Mouse (Mus musculus) adrenal gland, adult 2 months (tissue): ENCODE data around the gene Egfl8. TPM values are rescaled to one million over a fixed set of nuclear protein-coding genes. Genes with fewer than 3 reads are reported as not detected.

Experiments
- DNase-seq: peaks from one replicate; pipeline ENCODE4 v3.0.0; 2021
- polyA plus RNA-seq: library from polyadenylated mRNA; depleted of rRNA; stranded (reverse); fragments of >200 nt; gene quantifications from 2 replicates; pipeline ENCODE4 v1.2.3, GENCODE M21; 2012; rRNA removed
- total RNA-seq, 2 experiments: library from RNA; stranded (reverse); gene quantifications; 2 replicates each; pipeline ENCODE4 v1.2.3; 2021

The Egfl8 gene
- total and polyA plus RNA-seq, 3 experiments, result 2.4 to 3.0 (median 2.4) TPM

GRCm38 (mm10) chr17:34572361-34572760, 43.4 kb downstream of the Egfl8 start:
- no peak for DNase-seq

DNA sequence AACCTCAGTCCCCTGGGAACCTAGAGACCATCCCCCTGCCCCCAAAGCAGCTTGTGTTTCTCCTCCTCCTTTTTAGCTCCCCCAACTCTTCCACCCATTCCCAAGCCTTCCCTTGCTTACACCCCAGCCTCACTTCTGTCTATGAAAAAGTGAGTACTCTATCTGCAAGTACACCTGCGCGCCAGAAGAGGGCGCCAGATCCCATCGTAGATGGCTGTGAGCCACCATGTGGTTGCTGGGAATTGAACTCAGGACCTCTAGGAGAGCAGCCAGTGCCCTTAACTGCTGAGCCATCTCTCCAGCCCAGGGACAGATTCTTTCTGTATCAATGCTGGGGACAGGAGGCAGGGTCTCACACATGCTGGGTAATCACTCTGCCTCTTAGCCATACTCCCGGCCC, 43.9 kb downstream of the Egfl8 start:
- no peak for DNase-seq

- no peak for DNase-seq
These were observed 45.9 kb downstream of the Egfl8 start for GRCm38 (mm10) chr17:34569919-34570318.

DNA sequence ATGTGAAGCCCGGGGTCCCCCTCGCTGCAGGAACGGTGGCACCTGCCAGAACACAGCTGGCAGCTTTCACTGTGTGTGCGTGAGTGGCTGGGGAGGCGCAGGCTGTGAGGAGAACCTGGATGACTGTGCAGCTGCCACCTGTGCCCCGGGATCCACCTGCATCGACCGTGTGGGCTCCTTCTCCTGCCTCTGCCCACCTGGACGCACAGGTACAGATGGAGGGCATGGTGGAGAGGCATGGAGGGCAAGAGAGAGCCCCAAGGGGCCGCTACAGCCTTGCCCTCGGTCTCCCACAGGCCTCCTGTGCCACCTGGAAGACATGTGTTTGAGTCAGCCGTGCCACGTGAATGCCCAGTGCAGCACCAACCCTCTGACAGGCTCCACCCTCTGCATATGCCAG, 47.4 kb downstream of the Egfl8 start:
- DNase-seq, result no peak

GRCm38 (mm10) chr17:34567311-34567710, 48.5 kb downstream of the Egfl8 start:
- DNase-seq, result no peak

DNA sequence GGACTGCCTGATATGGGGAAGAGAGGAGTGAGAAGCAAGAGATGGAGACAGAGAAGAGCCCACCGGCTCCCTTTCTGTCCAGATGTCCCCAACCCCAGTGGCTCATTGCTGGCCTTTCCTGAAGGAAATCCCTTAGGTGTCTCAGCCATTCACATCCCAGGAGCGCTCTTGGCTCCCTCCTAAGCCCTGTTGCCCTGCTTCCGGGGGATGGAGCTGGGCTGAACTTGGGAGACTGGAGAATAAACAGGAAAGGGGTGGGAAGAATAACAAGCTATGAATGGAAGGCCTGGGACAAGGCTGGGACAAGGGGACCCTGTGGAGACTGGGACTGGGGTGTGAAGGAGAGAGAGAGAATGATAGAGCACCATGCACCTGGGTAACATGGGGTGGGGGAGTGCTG, 51.0 kb downstream of the Egfl8 start:
- peak; percentile 49 for DNase-seq

DNA sequence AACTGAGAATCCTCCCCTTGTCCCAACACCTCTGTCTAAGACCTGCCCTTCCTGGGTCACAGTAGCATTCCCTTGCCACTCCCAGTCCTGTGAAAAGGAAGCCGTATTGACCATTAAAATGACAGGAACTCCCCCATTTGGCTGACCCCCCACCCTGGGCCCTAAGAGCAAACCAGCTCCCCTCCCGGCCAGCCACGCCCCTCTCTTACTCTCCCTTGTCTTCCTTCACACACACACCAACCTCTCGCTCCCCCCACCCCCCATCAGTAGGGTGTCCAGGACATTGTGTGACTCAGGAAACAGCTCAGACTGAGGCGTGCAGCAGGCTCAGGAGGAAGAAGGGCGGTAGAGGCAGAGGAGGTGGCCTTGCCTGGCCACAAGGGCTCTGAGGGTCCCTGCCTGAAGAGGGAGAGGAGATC, 51.8 kb downstream of the Egfl8 start, which contains the start of gene Notch4:
TSS of gene Notch4 (plus strand) at position 266 of the 419 bp plus-strand sequence.
- peak; percentile 66 for DNase-seq

DNA sequence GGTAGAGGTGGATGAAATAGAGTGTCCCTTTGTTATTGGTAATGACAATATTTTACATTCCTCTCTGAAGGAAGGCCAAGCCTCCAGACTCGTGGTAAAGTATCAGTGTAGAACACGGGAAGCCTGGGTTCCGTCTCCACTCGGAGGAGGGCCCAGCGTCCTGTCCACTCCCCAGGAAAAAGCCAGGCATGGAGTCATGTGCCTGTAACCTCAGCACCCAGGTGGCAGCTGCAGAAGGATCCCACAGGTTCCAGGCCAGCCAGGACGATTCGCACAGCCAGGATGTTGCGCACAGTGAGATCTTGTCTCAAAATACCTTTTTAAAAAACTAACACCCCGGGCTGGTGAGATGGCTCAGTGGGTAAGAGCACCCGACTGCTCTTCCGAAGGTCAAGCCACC, 52.4 kb downstream of the Egfl8 start:
- no peak for DNase-seq

Other genes starting within 250 kb of the Egfl8 start
- not detected for gene Btnl1, start 238.8 kb downstream of the Egfl8 start, total RNA-seq
- gene Btnl1, start 238.8 kb downstream of the Egfl8 start, polyA plus RNA-seq, result not detected in 2 replicates
- gene BC051142, start 217.2 kb downstream of the Egfl8 start, total RNA-seq, result 1 to 10 TPM; 2.1 to 2.5 TPM
- gene BC051142, start 217.2 kb downstream of the Egfl8 start, polyA plus RNA-seq, result 0.74 and 1.1 TPM in 2 replicates
- gene Btnl4, start 138.7 kb downstream of the Egfl8 start, total RNA-seq, result not detected
- gene Btnl4, start 138.7 kb downstream of the Egfl8 start, polyA plus RNA-seq, result 0.06 TPM in 2 replicates
- not detected for gene Btnl6, start 98.6 kb downstream of the Egfl8 start, total RNA-seq
- gene Btnl6, start 98.6 kb downstream of the Egfl8 start, polyA plus RNA-seq, result not detected in 2 replicates
- 10 to 100 TPM; 22.1 to 24.6 TPM for gene Notch4, start 51.7 kb downstream of the Egfl8 start, total RNA-seq
- gene Notch4, start 51.7 kb downstream of the Egfl8 start, polyA plus RNA-seq, result 78.6 and 90.4 TPM in 2 replicates
- gene Gpsm3, start 26.2 kb downstream of the Egfl8 start, total RNA-seq, result 1 to 10 TPM; 4.3 to 7.4 TPM
- 8.0 and 10.0 TPM in 2 replicates for gene Gpsm3, start 26.2 kb downstream of the Egfl8 start, polyA plus RNA-seq
- 10 to 100 TPM; 35.2 to 42.7 TPM for gene Pbx2, start 24.7 kb downstream of the Egfl8 start, total RNA-seq
- gene Pbx2, start 24.7 kb downstream of the Egfl8 start, polyA plus RNA-seq, result 43.4 and 45.6 TPM in 2 replicates
- under 1 TPM; 0.84 to 0.86 TPM for gene Ager, start 18.1 kb downstream of the Egfl8 start, total RNA-seq
- gene Ager, start 18.1 kb downstream of the Egfl8 start, polyA plus RNA-seq, result 1.3 and 1.5 TPM in 2 replicates
- gene Rnf5, start 12.3 kb downstream of the Egfl8 start, total RNA-seq, result 10 to 100 TPM; 77.8 to 92.0 TPM
- gene Rnf5, start 12.3 kb downstream of the Egfl8 start, polyA plus RNA-seq, result 90.8 and 115 TPM in 2 replicates
- gene Agpat1, start 11.7 kb downstream of the Egfl8 start, total RNA-seq, result 100 to 1,000 TPM; 113 to 118 TPM
- 275 and 286 TPM in 2 replicates for gene Agpat1, start 11.7 kb downstream of the Egfl8 start, polyA plus RNA-seq
- gene Ppt2, start 12.5 kb upstream of the Egfl8 start, total RNA-seq, result 10 to 100 TPM; 58.3 to 70.7 TPM
- gene Ppt2, start 12.5 kb upstream of the Egfl8 start, polyA plus RNA-seq, result 58.5 and 102 TPM in 2 replicates
- 10 to 100 TPM in 1 of 2 experiments, 1 to 10 TPM in 1; 9.1 to 12.8 TPM for gene Prrt1, start 13.6 kb upstream of the Egfl8 start, total RNA-seq
- gene Prrt1, start 13.6 kb upstream of the Egfl8 start, polyA plus RNA-seq, result 22.1 and 32.8 TPM in 2 replicates
- 10 to 100 TPM; 12.7 to 17.2 TPM for gene Fkbpl, start 28.8 kb upstream of the Egfl8 start, total RNA-seq
- gene Fkbpl, start 28.8 kb upstream of the Egfl8 start, polyA plus RNA-seq, result 7.1 and 7.6 TPM in 2 replicates
- gene Atf6b, start 31.2 kb upstream of the Egfl8 start, total RNA-seq, result 10 to 100 TPM; 44.1 to 53.2 TPM
- gene Atf6b, start 31.2 kb upstream of the Egfl8 start, polyA plus RNA-seq, result 114 and 118 TPM in 2 replicates
- 10 to 100 TPM; 20.2 to 30.1 TPM for gene Tnxb, start 54.6 kb upstream of the Egfl8 start, total RNA-seq
- 23.4 and 23.6 TPM in 2 replicates for gene Tnxb, start 54.6 kb upstream of the Egfl8 start, polyA plus RNA-seq
- 100 to 1,000 TPM; 121 to 181 TPM for gene C4b, start 127.9 kb upstream of the Egfl8 start, total RNA-seq
- 48.1 and 51.4 TPM in 2 replicates for gene C4b, start 127.9 kb upstream of the Egfl8 start, polyA plus RNA-seq
- over 10,000 TPM in 1 of 2 experiments, 1,000 to 10,000 TPM in 1; 5,616 to 11,133 TPM for gene Cyp21a1, start 188.6 kb upstream of the Egfl8 start, total RNA-seq
- gene Cyp21a1, start 188.6 kb upstream of the Egfl8 start, polyA plus RNA-seq, result 14,410 and 19,594 TPM in 2 replicates
- 10 to 100 TPM; 38.5 to 55.1 TPM for gene Stk19, start 221.0 kb upstream of the Egfl8 start, total RNA-seq
- 139 and 176 TPM in 2 replicates for gene Stk19, start 221.0 kb upstream of the Egfl8 start, polyA plus RNA-seq
- gene Dxo, start 221.0 kb upstream of the Egfl8 start, total RNA-seq, result 100 to 1,000 TPM in 1 of 2 experiments, 10 to 100 TPM in 1; 47.0 to 126 TPM
- 82.7 and 107 TPM in 2 replicates for gene Dxo, start 221.0 kb upstream of the Egfl8 start, polyA plus RNA-seq
- 10 to 100 TPM; 62.1 to 65.8 TPM for gene Skiv2l, start 234.2 kb upstream of the Egfl8 start, total RNA-seq
- 105 and 112 TPM in 2 replicates for gene Skiv2l, start 234.2 kb upstream of the Egfl8 start, polyA plus RNA-seq
- 10 to 100 TPM; 55.5 to 67.6 TPM for gene Nelfe, start 234.4 kb upstream of the Egfl8 start, total RNA-seq
- 22.8 and 31.5 TPM in 2 replicates for gene Nelfe, start 234.4 kb upstream of the Egfl8 start, polyA plus RNA-seq
- gene Cfb, start 246.5 kb upstream of the Egfl8 start, total RNA-seq, result 10 to 100 TPM; 18.4 to 29.0 TPM
- 4.6 and 7.9 TPM in 2 replicates for gene Cfb, start 246.5 kb upstream of the Egfl8 start, polyA plus RNA-seq